Mouse (Mus musculus) midbrain, embryonic 16.5 days (tissue): ENCODE data around the gene 3830406C13Rik. TPM values are rescaled to one million over a fixed set of nuclear protein-coding genes. Genes with fewer than 3 reads are reported as not detected.
A peak's percentile ranks its signal among the peaks of the same experiment; 100 is the strongest.

Experiments used
- ATAC-seq: fragments of 200-750 bp; cut with Nextera tagmentation; 2 replicates; pipeline ENCODE4 v1.8.0; 2017; ENCODE audit warnings: moderate TSS enrichment
- H3K27ac ChIP-seq: fragments of 300-500 bp; sonication (generic); 2 replicates; pipeline ENCODE4 v1.5.1; 2014; ENCODE audit warnings: mild to moderate bottlenecking, low read length, mixed read lengths
- H3K27me3 ChIP-seq: fragments of 300-500 bp; sonication (generic); 2 replicates; pipeline ENCODE4 v1.6.1; 2014; ENCODE audit warnings: low read depth, low read length, mixed read lengths; ENCODE audit not compliant: control insufficient read depth, insufficient read depth
- H3K36me3 ChIP-seq: fragments of 300-500 bp; sonication (generic); 2 replicates; pipeline ENCODE4 v1.6.1; 2014; ENCODE audit warnings: mild to moderate bottlenecking, low read length, moderate library complexity, mixed read lengths; ENCODE audit not compliant: control insufficient read depth, insufficient read depth
- H3K4me1 ChIP-seq: fragments of 300-500 bp; sonication (generic); 2 replicates; pipeline ENCODE4 v1.6.1; 2014; ENCODE audit warnings: mild to moderate bottlenecking, low read length, mixed read lengths; ENCODE audit not compliant: control insufficient read depth, insufficient read depth
- H3K4me2 ChIP-seq: fragments of 300-500 bp; sonication (generic); 2 replicates; pipeline ENCODE4 v1.6.1; 2014; ENCODE audit warnings: mild to moderate bottlenecking, low read length, mixed read lengths
- H3K4me3 ChIP-seq: fragments of 300-500 bp; sonication (generic); 2 replicates; pipeline ENCODE4 v1.5.1; 2014; ENCODE audit warnings: low read depth, mild to moderate bottlenecking, low read length, moderate library complexity, mixed read lengths
- H3K9ac ChIP-seq: fragments of 300-500 bp; sonication (generic); 2 replicates; pipeline ENCODE4 v1.6.1; 2014; ENCODE audit warnings: low read depth, low read length, mixed read lengths
- H3K9me3 ChIP-seq: fragments of 300-500 bp; sonication (generic); replicated peaks from 2 replicates; pipeline ENCODE4 v1.6.1; 2014; ENCODE audit warnings: mild to moderate bottlenecking, low read length, mixed read lengths; ENCODE audit not compliant: control insufficient read depth, poor library complexity, severe bottlenecking
- WGBS: fragments of 180-500 bp; shearing (Covaris S2); extraction: QIAGEN DNeasy Blood & Tissue Kit; methylation state at CpG from one replicate; pipeline ENCODE4 v1.1.7; 2014; 5-methylcytosine and 5-hydroxymethylcytosine counted together
- polyA plus RNA-seq: library from polyadenylated mRNA; unstranded; fragments of >200 nt; fragmentation: Nextera tagmentation; extraction: Ambion mirVana; gene quantifications from 2 replicates; pipeline ENCODE4 v1.2.1, GENCODE M21; 2015

3830406C13Rik gene
- polyA plus RNA-seq, 1 experiment from 2014 or later, result 40.1 TPM

GRCm38 (mm10) chr14:12341075-12341788, 57.3 kb downstream of the 3830406C13Rik start:
- no peak for ATAC-seq
- H3K27ac ChIP-seq, result no peak overlapping the region

GRCm38 (mm10) chr14:12341789-12342457, 58.0 kb downstream of the 3830406C13Rik start:
- Histone ChIP-seq H3K27ac (no peak overlapping the region), H3K4me2 (no peak overlapping the region; the same call in 1 of the 2 replicates), H3K27me3 (peaks cover 63% of the 10 kb centered on the region), H3K36me3 (no peaks in the 10 kb centered on the region), H3K4me1 (peaks cover 8% of the 10 kb centered on the region; the same call in 1 of the 2 replicates), H3K9me3 (no peaks in the 10 kb centered on the region), H3K9ac (no peak overlapping the region), H3K4me3 (no peak overlapping the region)
- no peak for ATAC-seq
- WGBS, result 5% methylated on average over 24 of the region's 24 CpGs

More at GRCm38 (mm10) chr14:12341075-12341788, 57.3 kb downstream of the 3830406C13Rik start:
- Histone ChIP-seq H3K27me3 (peaks cover 66% of the 10 kb centered on the region), H3K4me1 (peaks cover 8% of the 10 kb centered on the region; the same call in 1 of the 2 replicates), H3K4me3 (no peak overlapping the region), H3K9ac (no peak overlapping the region), H3K9me3 (no peaks in the 10 kb centered on the region), H3K4me2 (peak overlapping the region; percentile 16; the same call in 1 of the 2 replicates), H3K36me3 (no peaks in the 10 kb centered on the region)
- under 1% methylated on average over 42 of the region's 42 CpGs for WGBS

- peaks cover 8% of the 10 kb centered on the region; the same call in 1 of the 2 replicates for H3K4me1 ChIP-seq
- H3K27ac ChIP-seq, result no peak overlapping the region
- H3K4me2 ChIP-seq, result no peak overlapping the region
- H3K27me3 ChIP-seq, result peaks cover 56% of the 10 kb centered on the region
- WGBS, result 2% methylated on average over 23 of the region's 23 CpGs
- no peaks in the 10 kb centered on the region for H3K9me3 ChIP-seq
- H3K36me3 ChIP-seq, result no peaks in the 10 kb centered on the region
- no peak overlapping the region for H3K9ac ChIP-seq
- no peak overlapping the region for H3K4me3 ChIP-seq
- ATAC-seq, result no peak
These were observed 58.6 kb downstream of the 3830406C13Rik start for GRCm38 (mm10) chr14:12342458-12343131.

- WGBS, result 2% methylated on average over 20 of the region's 20 CpGs
- Histone ChIP-seq H3K27me3 (peaks cover 51% of the 10 kb centered on the region), H3K27ac (no peak overlapping the region), H3K4me3 (no peak overlapping the region), H3K9me3 (no peaks in the 10 kb centered on the region), H3K4me1 (peaks cover 5% of the 10 kb centered on the region; the same call in 1 of the 2 replicates), H3K36me3 (no peaks in the 10 kb centered on the region), H3K4me2 (no peak overlapping the region), H3K9ac (no peak overlapping the region)
- ATAC-seq, result no peak
These were observed 59.5 kb downstream of the 3830406C13Rik start for GRCm38 (mm10) chr14:12343451-12343941.

GRCm38 (mm10) chr14:12344061-12344745, 60.2 kb downstream of the 3830406C13Rik start:
- Histone ChIP-seq H3K27ac (no peak overlapping the region), H3K36me3 (no peaks in the 10 kb centered on the region), H3K4me1 (peaks cover 5% of the 10 kb centered on the region; the same call in 1 of the 2 replicates), H3K9ac (0 out of 2 replicates have a peak overlapping the region, but pooled peaks have one; percentile 6), H3K4me3 (peak overlapping the region; percentile 18), H3K27me3 (peaks cover 55% of the 10 kb centered on the region), H3K4me2 (peak overlapping the region; percentile 32), H3K9me3 (no peaks in the 10 kb centered on the region)
- WGBS, result 3% methylated on average over 24 of the region's 24 CpGs
- no peak for ATAC-seq

GRCm38 (mm10) chr14:12344746-12345240, 60.8 kb downstream of the 3830406C13Rik start:
- H3K4me1 ChIP-seq, result peaks cover 5% of the 10 kb centered on the region; the same call in 1 of the 2 replicates
- no peaks in the 10 kb centered on the region for H3K36me3 ChIP-seq
- no peak overlapping the region for H3K9ac ChIP-seq
- no peaks in the 10 kb centered on the region for H3K9me3 ChIP-seq
- peak overlapping the region; percentile 18 for H3K4me3 ChIP-seq
- H3K27me3 ChIP-seq, result peaks cover 54% of the 10 kb centered on the region
- peak; percentile 22; the same call in 1 of the 2 replicates for ATAC-seq
- WGBS, result under 1% methylated on average over 39 of the region's 39 CpGs
- H3K4me2 ChIP-seq, result peak overlapping the region; percentile 32
- no peak overlapping the region for H3K27ac ChIP-seq

GRCm38 (mm10) chr14:12345241-12345921, 61.4 kb downstream of the 3830406C13Rik start:
- H3K36me3 ChIP-seq, result no peaks in the 10 kb centered on the region
- H3K4me2 ChIP-seq, result peak overlapping the region; percentile 32; the same call in 1 of the 2 replicates
- peaks cover 5% of the 10 kb centered on the region; the same call in 1 of the 2 replicates for H3K4me1 ChIP-seq
- H3K27ac ChIP-seq, result 0 out of 2 replicates have a peak overlapping the region, but pooled peaks have one; percentile 19
- 1% methylated on average over 40 of the region's 40 CpGs for WGBS
- H3K9me3 ChIP-seq, result no peaks in the 10 kb centered on the region
- H3K27me3 ChIP-seq, result peaks cover 57% of the 10 kb centered on the region
- peak overlapping the region; percentile 18; the same call in 1 of the 2 replicates for H3K4me3 ChIP-seq
- ATAC-seq, result no peak
- H3K9ac ChIP-seq, result no peak overlapping the region
